Mouse (Mus musculus) monocyte, adult 2 months (primary cell): ENCODE results near the gene Olfr550.
"Not testable (repeated sequence)": the region's sequence is repeated elsewhere in the genome, so short reads cannot be mapped to it uniquely, and the experiment has no call there.

ENCODE experiments used
- DNase-seq, 2 experiments: peaks; one replicate each; pipeline ENCODE4 v3.0.0; 2022; ENCODE audit warnings: low spot score in 2 of 2, low read depth in 1 of 2

The Olfr550 gene

DNA sequence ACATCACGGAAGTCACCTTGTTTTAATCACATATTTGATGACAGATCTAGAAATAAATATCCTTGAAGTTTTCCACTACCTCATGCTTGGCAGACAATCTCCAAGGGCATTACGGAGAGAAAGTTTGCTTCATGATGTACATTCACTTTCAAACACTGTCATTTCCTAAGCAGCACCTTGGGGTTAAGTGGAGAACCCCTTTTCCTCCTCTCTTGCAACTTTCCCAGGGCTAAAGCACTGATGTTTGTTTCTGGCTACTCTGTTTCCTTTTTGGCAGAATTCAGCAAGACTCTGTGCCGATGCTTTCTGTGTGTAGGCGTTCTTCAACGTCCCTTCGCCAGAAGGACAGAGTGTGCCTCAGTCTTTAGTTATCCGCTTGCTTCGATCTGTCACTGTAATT, at the start of gene Olfr550:
TSS of gene Olfr550 (plus strand) at position 301 of the 400 bp plus-strand sequence.
- DNase-seq: no peak

DNA sequence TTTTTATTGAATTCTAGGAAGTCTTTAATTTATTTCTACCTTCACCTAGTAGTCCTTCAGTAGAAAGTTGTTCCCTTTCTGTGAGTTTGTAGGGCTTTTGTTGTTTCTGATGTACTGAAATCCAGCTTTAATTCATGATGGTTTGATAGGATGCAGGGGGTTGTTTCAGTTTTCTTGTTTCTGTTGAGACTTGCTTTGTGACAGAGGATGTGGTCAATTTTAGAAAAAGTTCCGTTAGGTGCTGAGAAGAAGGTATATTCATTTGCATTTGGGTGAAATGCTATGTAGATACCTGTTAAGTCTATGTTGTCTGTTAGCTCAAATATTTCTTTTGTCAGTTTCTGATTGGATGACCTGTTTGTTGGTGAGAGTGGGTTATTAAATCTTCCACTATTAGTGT, 42.2 kb upstream of the Olfr550 start:
- no peak for DNase-seq

DNA sequence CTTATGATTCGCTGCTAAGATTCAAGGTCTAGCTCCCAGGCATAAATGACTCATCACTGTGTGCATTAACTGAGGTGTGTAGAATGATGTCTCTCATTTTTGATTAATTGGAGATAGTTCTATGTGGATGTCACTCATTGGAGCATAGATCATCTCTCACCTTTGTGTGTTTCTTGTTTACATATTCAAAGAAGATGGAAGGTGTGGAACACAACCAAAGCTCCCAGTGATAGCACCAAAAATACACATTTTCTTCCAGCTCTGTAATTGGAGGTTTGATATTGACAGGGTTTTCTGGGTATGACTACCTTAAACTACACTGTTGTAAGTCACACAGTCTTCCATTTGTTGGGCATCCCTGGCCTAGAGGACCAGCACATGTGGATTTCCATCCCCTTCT, 36.8 kb upstream of the Olfr550 start, which contains the start of gene Olfr547:
TSS of gene Olfr547 (plus strand) at position 301 of the 400 bp plus-strand sequence.
- DNase-seq: no peak

DNA sequence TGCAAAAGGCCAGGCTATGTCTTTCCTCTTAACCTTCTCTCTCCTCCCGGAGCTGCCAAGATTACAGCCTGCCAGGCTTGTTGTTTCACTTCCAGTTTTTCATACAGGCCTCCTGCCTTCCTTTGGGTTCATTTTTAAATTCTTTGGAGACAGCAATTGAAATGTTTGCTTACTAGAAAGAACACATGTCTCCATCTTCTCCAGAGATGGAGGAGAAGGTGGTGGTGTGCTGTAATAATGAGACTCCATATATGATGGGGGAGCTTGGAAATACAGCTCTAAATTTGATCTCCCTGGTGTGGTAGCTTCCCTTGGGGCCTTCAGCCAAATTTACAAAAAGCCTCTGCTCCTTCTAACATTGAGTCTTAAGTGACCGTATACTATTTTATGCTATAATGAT, 30.6 kb upstream of the Olfr550 start, which contains the start of gene Olfr548-ps1:
TSS of gene Olfr548-ps1 (plus strand) at position 301 of the 400 bp plus-strand sequence.
- no peak for DNase-seq

DNA sequence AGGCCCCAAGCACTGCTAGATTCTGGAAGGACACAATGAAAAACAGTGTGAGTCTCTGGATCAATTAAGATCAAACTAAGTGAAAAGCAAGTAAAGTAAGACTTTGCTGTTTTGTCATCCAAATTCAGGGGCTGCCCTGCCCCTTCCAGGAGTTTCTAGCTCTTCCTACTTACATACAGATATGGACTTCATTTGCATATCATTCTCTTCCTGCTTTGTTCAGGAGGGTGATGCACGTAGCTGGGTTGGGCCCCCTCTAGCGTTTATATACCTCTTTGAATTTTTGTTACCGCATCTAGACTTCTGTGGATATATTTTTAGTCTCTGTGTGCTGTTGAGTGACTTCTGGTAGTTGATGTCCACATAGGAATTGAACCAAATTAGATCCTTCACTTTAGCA, 30.0 kb upstream of the Olfr550 start:
- DNase-seq: no peak

DNA sequence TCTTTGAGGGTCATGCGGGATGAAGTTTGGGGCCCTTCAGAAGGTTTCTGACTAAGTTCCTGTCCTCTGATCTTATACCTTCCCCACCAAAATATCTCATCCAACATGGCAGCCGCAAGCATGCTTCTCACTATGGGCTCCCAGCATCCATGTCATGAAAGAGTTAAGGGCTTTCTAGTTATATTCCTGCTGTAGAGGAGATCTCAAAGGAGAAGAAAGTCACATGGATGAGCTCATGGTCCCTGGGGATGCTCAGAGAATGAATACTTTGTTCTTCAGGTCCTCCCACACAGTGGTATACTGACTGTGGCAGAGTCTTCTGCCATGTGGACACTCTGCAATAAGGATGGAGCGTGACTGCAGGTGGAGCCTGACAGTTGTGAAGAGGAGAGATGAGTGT, 21.7 kb upstream of the Olfr550 start, which contains the start of gene Olfr549:
TSS of gene Olfr549 (plus strand) at position 301 of the 400 bp plus-strand sequence.
- no peak for DNase-seq

DNA sequence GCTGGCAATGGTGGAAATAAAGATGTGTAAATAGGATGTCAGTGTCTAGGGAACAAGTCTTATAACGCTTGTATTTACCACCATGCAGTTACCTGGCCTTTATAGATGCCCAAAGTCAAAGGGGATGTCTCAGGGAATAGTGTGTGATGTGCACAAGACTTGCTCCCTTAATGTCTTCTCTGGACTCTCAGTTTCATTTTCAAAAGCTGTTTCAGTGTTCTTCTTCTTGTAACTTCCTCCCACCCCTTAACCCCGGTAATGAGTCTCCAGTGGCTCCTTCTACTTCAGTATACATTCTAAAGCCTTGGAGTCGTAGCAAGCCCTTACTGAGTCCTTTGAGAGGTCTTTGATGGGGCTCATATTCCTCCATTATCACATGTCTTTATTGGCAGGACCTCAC, 18.0 kb upstream of the Olfr550 start:
- DNase-seq: no peak

DNA sequence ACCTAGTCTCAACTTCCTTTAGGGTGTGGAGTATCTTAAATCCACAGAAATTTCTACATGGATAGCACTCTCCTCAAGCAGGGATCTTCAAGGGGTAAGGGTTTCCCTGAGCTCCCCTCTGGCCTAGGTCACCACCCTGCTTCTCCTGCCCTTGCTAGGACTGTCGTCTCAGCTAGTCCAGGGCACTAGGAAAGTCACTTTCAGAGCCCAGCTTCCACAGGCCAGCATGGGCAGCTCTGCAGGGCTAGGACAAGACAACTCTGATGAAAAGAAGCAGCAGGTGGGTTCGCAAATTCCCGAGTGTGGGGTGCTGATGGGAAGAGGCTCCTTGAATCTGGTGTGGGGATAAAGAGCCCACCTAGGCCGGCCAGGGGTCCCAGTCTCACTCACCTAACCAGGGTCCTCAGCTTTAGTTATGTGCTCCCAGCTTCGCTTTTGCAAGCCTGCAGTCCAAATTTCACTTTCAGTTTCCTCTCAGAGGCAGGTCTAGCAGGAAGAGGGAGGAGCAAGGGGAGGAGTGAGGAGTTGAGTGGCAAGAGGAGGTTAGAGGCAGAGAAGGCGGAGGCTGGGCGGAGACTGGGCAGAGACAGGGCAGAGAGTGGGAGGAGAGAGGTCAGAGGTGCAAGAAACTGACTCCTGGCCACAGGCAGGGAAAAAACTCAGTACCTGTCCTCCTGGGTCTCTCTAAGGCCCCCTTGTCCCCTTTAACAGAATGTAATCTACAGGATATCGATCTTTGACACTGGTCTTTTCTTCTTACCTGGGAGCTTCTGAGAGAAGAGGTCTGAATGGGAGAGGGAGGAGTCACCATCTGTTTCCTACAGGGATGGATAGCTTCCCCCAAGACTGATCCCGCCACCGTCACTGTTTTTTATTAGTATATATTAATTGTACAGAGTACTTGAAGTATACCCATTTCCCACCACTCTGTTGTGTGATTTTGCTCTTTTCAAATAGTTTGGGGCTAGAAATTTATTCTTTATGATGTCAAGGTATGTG, 5.9 kb upstream of the Olfr550 start, which contains the start of gene Trim21:
TSS of gene Trim21 (minus strand) at position 488 of the 999 bp plus-strand sequence.
- peak; percentile 64 to 71 for DNase-seq

DNA sequence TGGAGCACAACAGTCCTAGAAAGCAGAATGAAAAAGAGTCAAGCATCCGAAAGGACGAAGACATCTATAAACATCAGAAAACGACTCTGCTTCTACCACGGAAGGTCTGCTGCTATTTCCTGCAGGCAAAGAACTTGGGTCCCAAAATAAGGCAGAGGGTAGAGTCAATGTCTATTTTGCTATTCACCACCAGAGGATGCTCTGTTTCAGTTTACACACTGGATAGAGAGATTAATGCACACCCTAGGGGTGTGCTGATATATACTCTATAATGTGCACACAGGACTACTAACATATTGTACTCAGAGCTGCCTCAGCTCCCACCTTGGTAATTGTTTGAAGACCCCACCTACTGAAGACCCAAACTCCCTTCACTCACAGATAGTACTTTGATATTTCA, 5.0 kb upstream of the Olfr550 start:
- DNase-seq: no peak

DNA sequence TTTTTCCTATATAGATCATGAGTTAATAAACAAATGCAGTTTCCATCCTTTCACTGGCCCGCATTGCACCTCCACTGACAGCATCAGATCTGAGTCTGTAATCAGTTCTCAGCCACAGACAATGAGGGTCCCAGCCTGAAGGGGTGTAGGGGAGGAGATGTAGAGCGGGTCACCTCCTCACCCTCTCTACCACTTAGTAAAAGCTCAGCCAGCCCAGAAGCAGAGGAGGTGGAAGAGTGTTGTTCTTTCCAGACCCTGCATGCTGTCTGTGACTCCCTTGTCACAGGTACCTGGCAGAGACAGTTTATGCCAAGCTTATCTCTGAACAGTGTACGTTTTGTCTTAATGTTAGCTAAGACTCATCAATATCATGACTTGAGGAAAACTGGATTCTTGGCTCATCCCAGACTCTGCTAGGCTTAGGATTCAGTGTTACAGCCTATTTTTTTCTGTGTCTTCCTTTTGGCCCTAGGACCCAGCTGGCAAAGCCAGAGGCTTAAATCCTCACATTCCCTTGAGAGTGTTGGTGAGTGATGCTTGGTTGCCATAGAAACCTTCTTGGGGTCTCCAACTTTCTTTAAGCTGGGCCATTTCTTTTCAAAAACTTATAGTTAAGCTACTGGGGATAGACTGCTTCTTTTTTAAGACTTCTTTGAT, 2.1 kb downstream of the Olfr550 start:
- no peak for DNase-seq

DNA sequence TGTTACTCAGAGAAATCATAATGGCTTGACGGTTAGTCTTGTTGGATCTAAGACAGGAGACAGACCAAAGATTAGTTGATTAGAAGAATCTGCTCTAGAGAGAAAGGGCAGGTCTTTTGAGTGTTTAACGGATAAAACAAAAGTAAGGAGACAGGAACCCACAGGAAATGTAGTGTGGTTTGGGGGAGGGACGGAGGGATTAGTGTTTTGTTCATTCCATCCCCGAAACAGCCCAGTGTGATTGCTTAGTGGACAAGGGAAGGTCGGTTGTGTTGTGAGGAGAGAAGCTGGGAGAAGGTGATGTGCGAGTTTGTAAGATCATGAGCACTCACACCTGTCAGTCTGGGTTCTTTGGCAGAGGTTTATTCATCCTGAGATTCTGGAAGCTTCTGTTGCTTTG, 4.8 kb downstream of the Olfr550 start:
- no peak for DNase-seq

DNA sequence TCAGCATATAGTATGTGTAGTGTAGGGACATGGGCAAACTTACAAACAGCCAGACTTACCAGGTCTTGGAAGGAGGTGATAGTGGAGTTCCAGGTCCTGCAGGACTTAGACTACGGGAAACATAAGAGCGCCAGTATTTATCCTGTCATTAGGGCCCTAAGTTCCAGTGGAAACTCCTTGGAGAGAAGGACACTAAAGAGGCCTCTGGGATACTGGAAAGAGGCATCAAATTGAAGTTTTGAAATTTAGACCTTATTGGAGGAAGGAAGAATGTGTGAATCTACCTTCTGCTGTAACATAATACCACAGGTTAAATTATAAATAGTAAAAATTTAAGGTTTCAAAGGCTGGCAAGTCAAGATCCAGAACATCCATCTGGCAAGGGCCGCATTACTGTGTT, 20.5 kb downstream of the Olfr550 start, which contains the start of gene Olfr551:
TSS of gene Olfr551 (minus strand) at position 101 of the 400 bp plus-strand sequence.
- no peak for DNase-seq

DNA sequence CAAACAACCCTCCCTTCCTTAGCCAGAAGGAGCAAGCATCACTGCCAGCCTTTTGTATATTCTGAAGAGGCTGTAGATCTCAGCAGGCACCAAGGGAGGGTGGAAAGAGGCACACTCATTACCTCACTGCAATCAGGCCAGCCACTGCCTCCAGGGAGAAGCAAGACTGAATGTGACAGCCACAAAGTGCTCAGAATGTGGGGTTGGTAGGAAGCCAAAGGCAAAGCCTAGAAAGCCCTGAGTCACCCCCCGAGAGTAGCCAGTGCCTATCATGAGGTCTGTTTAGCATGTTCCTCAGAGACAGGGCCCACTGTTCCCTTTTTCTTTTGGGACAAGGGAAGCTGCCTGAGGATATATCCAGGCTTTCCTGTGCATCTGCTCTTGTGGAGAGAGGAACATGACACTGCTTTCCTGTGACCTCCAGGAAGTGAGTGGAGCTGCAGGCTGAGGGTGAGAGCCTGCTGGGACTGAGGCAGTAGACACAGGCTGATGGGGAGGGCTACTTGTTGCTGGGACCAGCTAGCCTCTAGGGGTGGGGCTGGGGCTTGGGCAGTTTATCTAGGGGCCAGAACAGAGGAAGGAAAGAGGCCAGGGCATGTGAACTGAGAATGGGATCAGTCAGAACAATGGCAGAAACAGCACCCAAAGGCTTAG, 26.3 kb downstream of the Olfr550 start, which contains the start of gene Olfr552:
TSS of gene Olfr552 (plus strand) at position 393 of the 654 bp plus-strand sequence.
- no peak for DNase-seq

DNA sequence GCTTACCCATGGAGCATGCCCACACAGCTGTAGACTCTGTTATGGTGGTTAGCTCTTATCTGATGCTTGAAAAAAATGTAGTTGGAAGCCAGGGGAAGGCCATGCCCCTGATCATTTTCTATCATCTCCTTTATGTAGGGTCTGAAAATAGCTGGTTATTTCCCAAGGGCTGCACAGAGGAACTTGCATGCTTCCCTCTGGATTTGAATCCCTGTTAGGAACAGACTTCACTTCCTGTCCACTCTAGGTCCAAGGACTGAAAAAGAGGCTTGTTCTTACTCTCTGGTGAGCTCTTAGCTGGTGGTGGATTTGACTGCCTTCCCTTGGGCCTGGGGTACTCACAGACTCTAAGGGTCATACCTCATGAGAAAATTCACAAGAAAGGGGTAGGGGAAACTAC, 46.9 kb downstream of the Olfr550 start, which contains the start of gene Olfr553:
TSS of gene Olfr553 (minus strand) at position 101 of the 400 bp plus-strand sequence.
- no peak for DNase-seq

DNA sequence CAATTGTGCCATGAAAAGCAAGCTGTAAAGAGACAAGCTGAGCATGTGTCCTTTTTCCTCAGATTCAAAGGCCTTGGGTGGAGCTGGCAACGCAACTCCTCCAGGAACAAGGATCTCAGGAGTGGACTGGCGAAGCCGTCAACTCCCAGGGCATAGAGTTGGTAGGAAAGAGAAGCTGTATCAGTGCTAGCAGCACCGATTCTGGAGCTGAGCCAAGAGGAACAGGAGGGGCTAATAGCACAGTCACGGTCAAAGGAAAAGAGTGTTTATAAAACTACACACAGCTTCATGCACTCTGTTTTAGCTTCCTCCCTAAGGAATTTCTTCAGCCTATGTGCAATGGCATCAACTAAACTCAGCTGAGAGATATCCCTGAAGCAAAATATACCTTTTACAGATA, 48.4 kb downstream of the Olfr550 start:
- no peak for DNase-seq

DNA sequence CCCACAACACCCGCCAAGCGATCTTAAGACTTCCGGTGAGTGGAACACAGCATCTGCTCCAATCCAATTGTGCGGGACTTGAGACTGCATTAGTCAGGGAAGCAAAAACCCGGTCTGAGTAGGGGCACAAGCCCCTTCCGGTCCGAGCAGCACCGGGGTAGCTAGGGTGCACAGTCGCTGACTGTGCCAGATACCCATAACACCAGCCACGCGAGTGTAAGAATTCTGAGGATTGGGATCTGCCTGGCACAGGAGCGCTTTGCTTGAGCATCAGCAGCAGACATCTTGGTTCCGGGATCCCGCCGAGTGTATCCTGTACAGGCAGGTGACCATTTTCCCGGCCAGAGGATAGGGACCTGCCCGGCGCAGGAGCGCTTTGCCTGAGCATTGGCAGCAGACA, 49.1 kb downstream of the Olfr550 start:
- not testable (repeated sequence) for DNase-seq
